Mouse (Mus musculus) intestine, postnatal 0 days (tissue): ENCODE results near the gene Ift27. TPM values are rescaled to one million over a fixed set of nuclear protein-coding genes. Genes with fewer than 3 reads are reported as not detected.
A peak's percentile ranks its signal among the peaks of the same experiment; 100 is the strongest.

ENCODE experiments used
- ATAC-seq: fragments of 200-750 bp; cut with Nextera tagmentation; 2 replicates; pipeline ENCODE4 v1.8.0; 2017; ENCODE audit warnings: mild to moderate bottlenecking, moderate TSS enrichment, moderate library complexity
- H3K27ac ChIP-seq: fragments of 300-500 bp; sonication (generic); 2 replicates; pipeline ENCODE4 v1.5.1; 2014; ENCODE audit warnings: mild to moderate bottlenecking, low read depth, low read length, moderate library complexity
- H3K27me3 ChIP-seq: fragments of 300-500 bp; sonication (generic); replicated peaks from 2 replicates; pipeline ENCODE4 v1.6.1; 2014; ENCODE audit warnings: low read length, mixed read lengths; ENCODE audit not compliant: control insufficient read depth, insufficient read depth
- H3K36me3 ChIP-seq: fragments of 300-500 bp; sonication (generic); 2 replicates; pipeline ENCODE4 v1.6.1; 2014; ENCODE audit warnings: mild to moderate bottlenecking, moderate library complexity; ENCODE audit not compliant: control insufficient read depth, insufficient read depth
- H3K4me1 ChIP-seq: fragments of 300-500 bp; sonication (generic); replicated peaks from 2 replicates; pipeline ENCODE4 v1.6.1; 2014; ENCODE audit warnings: antibody characterized with exemption, low read length, mixed read lengths; ENCODE audit not compliant: control insufficient read depth, insufficient read depth
- H3K4me2 ChIP-seq: fragments of 300-500 bp; sonication (generic); replicated peaks from 2 replicates; pipeline ENCODE4 v1.6.1; 2014; ENCODE audit warnings: low read depth, mild to moderate bottlenecking, moderate library complexity
- H3K4me3 ChIP-seq: fragments of 300-500 bp; sonication (generic); 2 replicates; pipeline ENCODE4 v1.5.1; 2014; ENCODE audit warnings: low read depth, low read length
- H3K9ac ChIP-seq: fragments of 300-500 bp; sonication (generic); 2 replicates; pipeline ENCODE4 v1.6.1; 2014; ENCODE audit warnings: mild to moderate bottlenecking, low read depth, low read length
- H3K9me3 ChIP-seq: fragments of 300-500 bp; sonication (generic); 2 replicates; pipeline ENCODE4 v1.6.1; 2016; ENCODE audit warnings: mixed run types; ENCODE audit not compliant: control insufficient read depth
- CTCF ChIP-seq: sonication (generic); IDR thresholded peaks from 2 replicates; pipeline ENCODE4 v1.5.1; 2016; ENCODE audit warnings: low read depth, mild to moderate bottlenecking, control low read depth, antibody characterized with exemption, moderate library complexity
- WGBS: fragments of 180-500 bp; shearing (Covaris S2); extraction: QIAGEN DNeasy Blood & Tissue Kit; methylation state at CpG from one replicate; pipeline ENCODE4 v1.1.7; 2014; 5-methylcytosine and 5-hydroxymethylcytosine counted together
- polyA plus RNA-seq: library from polyadenylated mRNA; unstranded; fragments of >200 nt; fragmentation: Nextera tagmentation; extraction: Ambion mirVana; gene quantifications from 2 replicates; pipeline ENCODE4 v1.2.1, GENCODE M21; 2015

Ift27 gene
- polyA plus RNA-seq, 1 experiment from 2014 or later = 31.8 TPM

DNA sequence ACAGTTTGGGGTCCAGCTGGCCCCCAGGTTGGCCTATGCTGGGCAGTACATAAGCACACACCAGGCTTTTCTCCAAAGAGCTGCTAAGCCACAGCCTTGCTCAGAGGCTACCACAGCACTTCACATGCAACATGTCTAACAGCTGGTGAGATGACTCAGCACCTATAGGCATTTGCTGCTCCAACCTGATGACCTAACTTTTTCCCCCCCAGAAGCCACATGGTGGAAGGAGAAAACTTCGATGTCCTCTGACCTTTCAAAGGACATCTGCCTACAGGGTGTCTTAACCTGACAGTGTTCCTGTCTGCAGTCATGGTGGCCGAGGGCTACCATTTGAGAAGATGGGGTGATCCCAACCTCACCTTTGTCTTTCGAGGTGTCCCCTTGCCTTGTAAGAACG is 11.7 kb upstream of the Ift27 start:
- Histone ChIP-seq H3K4me3 (no peak overlapping the region), H3K27me3 (peaks cover 16% of the 10 kb centered on the region; the same call in 1 of the 2 replicates), H3K9ac (no peak overlapping the region), H3K4me1 (no peaks in the 10 kb centered on the region), H3K36me3 (no peaks in the 10 kb centered on the region), H3K27ac (no peak overlapping the region), H3K9me3 (no peaks in the 10 kb centered on the region), H3K4me2 (no peak overlapping the region)
- WGBS = 88% methylated on average over 4 of the region's 4 CpGs
- TF ChIP-seq CTCF = no peak
- no peak for ATAC-seq

DNA sequence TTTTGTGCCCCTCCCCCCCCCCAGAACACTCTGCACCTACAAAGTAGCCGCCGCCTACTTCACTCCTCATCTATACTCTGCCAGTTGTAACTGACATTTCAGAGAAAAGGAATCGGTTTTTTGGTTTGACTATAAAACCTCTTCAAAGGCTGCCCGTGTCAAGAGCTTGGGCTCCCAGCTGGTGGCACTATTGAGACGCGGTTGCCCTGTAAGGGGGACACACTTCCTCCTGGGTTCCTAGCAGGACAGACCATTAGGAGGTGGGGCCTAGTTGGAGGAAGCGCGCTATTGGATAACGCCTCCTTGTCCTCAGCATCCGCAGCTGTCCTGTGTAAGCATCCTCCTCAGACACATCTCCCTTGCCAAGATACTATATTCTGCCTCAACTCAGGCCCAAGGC is 10.9 kb upstream of the Ift27 start:
- 4% methylated on average over 10 of the region's 10 CpGs for WGBS
- TF ChIP-seq CTCF = peak; percentile 67
- Histone ChIP-seq H3K4me1 (no peaks in the 10 kb centered on the region), H3K4me2 (no peak overlapping the region), H3K27me3 (peaks cover 16% of the 10 kb centered on the region; the same call in 1 of the 2 replicates), H3K9ac (no peak overlapping the region), H3K27ac (no peak overlapping the region), H3K4me3 (no peak overlapping the region), H3K36me3 (no peaks in the 10 kb centered on the region), H3K9me3 (no peaks in the 10 kb centered on the region)
- ATAC-seq = no peak

DNA sequence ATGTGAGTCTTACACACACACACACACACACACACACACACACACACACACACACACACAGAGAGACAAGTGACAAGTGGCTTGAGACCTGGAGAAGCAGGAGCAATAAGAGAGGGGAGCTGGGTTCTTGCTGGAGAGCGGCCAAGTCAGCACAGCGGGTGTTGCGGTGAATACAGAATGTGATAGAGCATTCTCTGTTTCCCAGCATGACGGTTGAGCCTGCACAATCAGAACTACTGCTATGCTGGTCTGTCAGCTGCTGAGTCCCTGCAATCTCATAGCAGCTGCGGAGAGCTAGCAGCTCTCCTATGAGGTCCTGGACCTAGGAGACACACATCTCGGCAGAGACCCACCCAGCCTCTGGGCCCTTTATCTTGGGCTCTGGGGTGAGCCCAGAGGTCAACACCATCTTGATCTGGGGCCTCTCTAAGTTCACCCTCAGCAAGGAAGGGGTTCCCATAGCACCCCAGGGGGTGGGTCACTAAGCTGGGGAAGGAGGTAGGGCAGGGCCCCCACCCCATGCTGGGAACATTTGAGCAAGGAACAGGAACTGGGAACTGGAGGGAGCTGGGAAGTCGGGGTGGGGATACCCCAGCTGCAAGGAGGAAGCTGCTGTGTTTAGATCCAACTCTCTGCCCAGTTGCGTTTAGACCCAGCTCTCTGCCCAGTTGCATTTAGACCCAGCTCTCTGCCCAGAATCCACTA is 7.9 kb upstream of the Ift27 start:
- no peaks in the 10 kb centered on the region for H3K9me3 ChIP-seq
- H3K4me2 ChIP-seq = no peak overlapping the region
- no peak overlapping the region for H3K4me3 ChIP-seq
- no peak overlapping the region for H3K27ac ChIP-seq
- no peaks in the 10 kb centered on the region for H3K4me1 ChIP-seq
- TF ChIP-seq CTCF = no peak
- peaks cover 16% of the 10 kb centered on the region; the same call in 1 of the 2 replicates for H3K27me3 ChIP-seq
- no peak overlapping the region for H3K9ac ChIP-seq
- no peak for ATAC-seq
- WGBS = 38% methylated on average over 8 of the region's 8 CpGs
- H3K36me3 ChIP-seq = no peaks in the 10 kb centered on the region

DNA sequence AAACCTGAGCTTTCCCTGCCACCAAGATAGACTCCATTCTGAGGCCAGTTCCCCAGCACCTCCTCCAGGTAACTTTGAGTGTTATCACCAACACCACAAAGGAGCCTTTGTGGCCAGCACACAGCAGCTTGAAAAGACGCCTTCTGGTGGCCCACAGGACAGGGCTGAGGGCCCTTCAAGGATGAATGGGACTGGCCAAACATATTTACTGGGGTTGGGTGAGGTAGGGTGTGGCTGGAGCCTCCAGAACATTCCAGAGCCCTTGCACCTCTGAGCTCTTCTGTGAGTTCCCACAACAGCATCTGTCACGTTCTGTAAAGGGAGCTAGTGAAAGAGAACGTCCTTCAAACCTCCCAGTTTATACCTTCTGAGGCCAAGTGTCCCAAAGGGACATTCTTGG is 5.9 kb upstream of the Ift27 start:
- H3K36me3 ChIP-seq = no peaks in the 10 kb centered on the region
- no peak for TF ChIP-seq CTCF
- H3K4me2 ChIP-seq = no peak overlapping the region
- no peak overlapping the region for H3K9ac ChIP-seq
- H3K4me1 ChIP-seq = no peaks in the 10 kb centered on the region
- no peak for ATAC-seq
- 50% methylated on average over 3 of the region's 3 CpGs for WGBS
- no peaks in the 10 kb centered on the region for H3K9me3 ChIP-seq
- H3K27me3 ChIP-seq = peaks cover 16% of the 10 kb centered on the region; the same call in 1 of the 2 replicates
- H3K27ac ChIP-seq = no peak overlapping the region
- no peak overlapping the region for H3K4me3 ChIP-seq

DNA sequence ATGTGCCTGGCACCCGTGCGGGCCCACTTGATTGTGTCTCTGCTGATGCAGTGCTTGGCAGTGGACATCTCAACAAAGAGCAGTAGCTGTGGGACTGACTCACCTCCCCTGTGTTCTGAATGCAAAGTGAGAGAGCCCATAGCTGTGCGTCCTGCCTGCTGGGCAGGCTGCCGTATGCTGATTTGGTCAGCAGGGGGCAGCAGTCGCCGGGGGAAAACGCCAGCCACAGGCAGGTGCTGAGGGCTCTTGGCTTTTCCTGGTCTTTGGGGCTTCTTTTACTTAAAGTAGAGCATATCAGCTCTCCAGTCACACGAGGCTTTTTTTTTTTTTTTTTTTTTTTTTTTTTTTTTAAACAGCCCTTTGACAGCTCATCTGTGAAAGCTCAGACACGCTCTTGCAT is 4.5 kb upstream of the Ift27 start:
- peaks cover 8% of the 10 kb centered on the region; the same call in 1 of the 2 replicates for H3K27me3 ChIP-seq
- no peak for ATAC-seq
- H3K4me2 ChIP-seq = no peak overlapping the region
- H3K4me1 ChIP-seq = peaks cover 5% of the 10 kb centered on the region; the same call in 1 of the 2 replicates
- TF ChIP-seq CTCF = peak; percentile 91
- H3K27ac ChIP-seq = no peak overlapping the region
- no peak overlapping the region for H3K4me3 ChIP-seq
- no peaks in the 10 kb centered on the region for H3K36me3 ChIP-seq
- H3K9ac ChIP-seq = no peak overlapping the region
- 7% methylated on average over 9 of the region's 9 CpGs for WGBS
- no peaks in the 10 kb centered on the region for H3K9me3 ChIP-seq

DNA sequence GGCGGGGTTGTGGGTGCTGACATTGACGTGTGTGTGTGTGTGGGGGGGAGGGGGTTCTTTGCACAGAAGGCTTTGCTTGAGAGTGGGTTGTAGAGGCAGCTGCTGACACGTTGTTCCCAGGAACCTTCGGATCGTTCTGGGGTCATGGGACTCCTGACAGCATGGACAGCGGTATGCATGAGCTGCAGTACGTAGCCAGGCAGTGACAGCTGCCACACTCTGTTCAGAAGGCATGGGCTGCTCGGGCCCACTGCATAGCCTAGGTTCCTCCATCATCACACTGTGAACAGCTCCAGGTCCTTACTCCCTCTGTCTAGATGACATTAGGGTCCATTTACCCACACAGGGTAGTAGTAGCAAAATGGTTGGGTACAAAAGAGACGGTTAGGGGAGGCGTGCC is 3.4 kb upstream of the Ift27 start:
- no peak overlapping the region for H3K9ac ChIP-seq
- no peak overlapping the region for H3K4me2 ChIP-seq
- no peak for ATAC-seq
- H3K27ac ChIP-seq = no peak overlapping the region
- H3K4me1 ChIP-seq = peaks cover 8% of the 10 kb centered on the region; the same call in 1 of the 2 replicates
- WGBS = 58% methylated on average over 10 of the region's 10 CpGs
- no peaks in the 10 kb centered on the region for H3K36me3 ChIP-seq
- H3K27me3 ChIP-seq = peaks cover 6% of the 10 kb centered on the region; the same call in 1 of the 2 replicates
- no peaks in the 10 kb centered on the region for H3K9me3 ChIP-seq
- H3K4me3 ChIP-seq = no peak overlapping the region
- no peak for TF ChIP-seq CTCF
